Mouse (Mus musculus) ES-E14 (cell line): ENCODE results near the gene Rbm17.

Experiments used
- CHD2 ChIP-seq: IDR thresholded peaks from 2 replicates; pipeline ENCODE4 v1.6.1; 2014; ENCODE audit warnings: mild to moderate bottlenecking, low read depth, low read length, inconsistent platforms
- ZC3H11A ChIP-seq: IDR thresholded peaks from 2 replicates; pipeline ENCODE4 v1.6.1; 2012; ENCODE audit warnings: low read depth, mild to moderate bottlenecking, inconsistent platforms, low read length, borderline replicate concordance

DNA sequence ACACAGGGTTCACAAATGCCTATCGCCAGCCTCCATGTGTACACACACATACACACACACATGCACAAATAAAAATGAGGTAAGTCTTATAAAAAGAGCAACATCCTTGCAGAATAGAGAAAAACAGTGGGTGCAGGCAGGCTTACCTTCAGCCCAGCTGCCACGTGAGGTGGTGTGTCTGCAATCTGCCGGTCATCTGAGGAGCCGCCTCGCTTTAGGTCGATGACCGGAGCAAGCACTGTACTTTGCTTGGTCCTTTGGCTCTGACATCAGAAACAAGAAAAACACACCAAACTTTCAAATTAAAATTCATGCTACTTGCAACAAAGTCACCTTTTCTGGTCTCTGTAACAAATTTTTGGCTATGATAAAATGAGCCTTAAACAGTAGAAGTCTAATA lies 6.0 kb downstream of the Rbm17 start:
- TF ChIP-seq CHD2 (no peak), ZC3H11A (no peak)
